Mouse (Mus musculus): ENCODE data around the gene Supt4a.

DNA sequence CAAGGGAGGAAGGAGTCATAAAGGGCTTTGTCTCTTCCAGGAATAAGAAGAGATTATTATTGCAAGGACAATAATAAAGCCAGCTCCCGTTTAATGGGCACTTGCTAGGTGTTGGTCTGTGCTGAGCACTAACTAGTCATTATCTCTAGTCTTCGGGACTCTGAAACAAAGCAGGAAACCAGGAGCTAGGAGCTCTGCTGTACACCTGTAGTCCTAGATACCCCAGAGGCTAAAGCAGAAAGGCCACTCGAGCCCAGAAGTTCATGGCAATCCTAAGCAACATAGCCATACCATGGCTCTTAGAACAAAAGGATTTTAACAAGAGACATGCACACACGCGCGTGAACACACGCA lies 27.1 kb upstream of the Supt4a start:
- TF ChIP-seq POLR2A (IDR thresholded peaks at IDR 0.05; ENCODE audit: low read depth, low read length): no peak
- no peak for TF ChIP-seq CTCF (IDR thresholded peaks at IDR 0.05; ENCODE audit: extremely low read depth, insufficient read depth, insufficient read length, insufficient replicate concordance)
